Mouse (Mus musculus) heart, adult 2 months (tissue): Measurements from ENCODE around the gene Cldn3. TPM values are rescaled to one million over a fixed set of nuclear protein-coding genes. Genes with fewer than 3 reads are reported as not detected.

Source experiments
- DNase-seq, 2 experiments: peaks; one replicate each; pipeline ENCODE4 v3.0.0; 2021
- H3K27ac ChIP-seq: fragments of 200-600 bp; 2 replicates; pipeline ENCODE4 v1.8.1; 2022
- H3K27me3 ChIP-seq: fragments of 200-500 bp; 2 replicates; pipeline ENCODE4 v1.6.1; 2012; ENCODE audit warnings: mild to moderate bottlenecking, low read length, inconsistent platforms, mixed read lengths; ENCODE audit not compliant: control insufficient read depth, insufficient read depth
- H3K36me3 ChIP-seq: fragments of 200-500 bp; 2 replicates; pipeline ENCODE4 v1.6.1; 2012; ENCODE audit warnings: low read length, inconsistent platforms; ENCODE audit not compliant: control insufficient read depth, insufficient read depth
- H3K4me1 ChIP-seq: fragments of 200-500 bp; 2 replicates; pipeline ENCODE4 v1.6.1; 2011; ENCODE audit warnings: low read length; ENCODE audit not compliant: control insufficient read depth, insufficient read depth
- H3K4me3 ChIP-seq: fragments of 200-600 bp; 2 replicates; pipeline ENCODE4 v1.8.1; 2022
- H3K79me2 ChIP-seq: fragments of 200-500 bp; replicated peaks from 2 replicates; pipeline ENCODE4 v1.6.1; 2012; ENCODE audit warnings: mild to moderate bottlenecking, inconsistent platforms, low read length, moderate library complexity, mixed read lengths; ENCODE audit not compliant: control insufficient read depth, insufficient read depth
- H3K9ac ChIP-seq: fragments of 200-500 bp; 2 replicates; pipeline ENCODE4 v1.6.1; 2012; ENCODE audit warnings: low read depth, mild to moderate bottlenecking, control low read depth, inconsistent platforms, low read length, mixed read lengths
- CTCF ChIP-seq: fragments of 200-600 bp; IDR thresholded peaks from 2 replicates; pipeline ENCODE4 v1.8.1; 2022; ENCODE audit warnings: antibody characterized with exemption, mild to moderate bottlenecking, moderate library complexity
- EP300 ChIP-seq: fragments of 200-500 bp; IDR thresholded peaks from 2 replicates; pipeline ENCODE4 v1.6.1; 2011; ENCODE audit warnings: low read depth, low read length, control low read depth; ENCODE audit not compliant: insufficient read depth
- POLR2A ChIP-seq: fragments of 200-500 bp; IDR thresholded peaks from 2 replicates; pipeline ENCODE4 v1.6.1; 2011; ENCODE audit warnings: mild to moderate bottlenecking, low read depth, low read length, control low read depth; ENCODE audit not compliant: insufficient read depth
- WGBS: fragments of 180-500 bp; shearing (Covaris S2); methylation state at CpG from one replicate; pipeline ENCODE4 v1.1.7; 2018; 5-methylcytosine and 5-hydroxymethylcytosine counted together
- intact Hi-C: fragments of 180-260 bp; cut with DNase I; formaldehyde crosslinking; loops from one replicate; pipeline ENCODE4 v1.15.1; 2025
- polyA plus RNA-seq: library from polyadenylated mRNA; depleted of rRNA; stranded (reverse); fragments of >200 nt; gene quantifications from 2 replicates; pipeline ENCODE4 v1.2.3, GENCODE M21; 2012
- total RNA-seq, 2 experiments: library from RNA; stranded (reverse); gene quantifications; 2 replicates each; pipeline ENCODE4 v1.2.3; 2021

Gene Cldn3
- total and polyA plus RNA-seq, 3 experiments = 0.26 to 6.8 TPM; not detected in 1

GRCm38 (mm10) chr5:135008671-135009589 lies 22.9 kb downstream of the Cldn3 start, which contains the start of gene Abhd11:
Gene Abhd11, plus strand, starts transcription at chr5:135009152.
- peak within 1 kb of the TSS; percentile 83 for H3K9ac ChIP-seq
- 0 out of 2 replicates have a peak, but pooled peaks have one; percentile 8 for TF ChIP-seq CTCF
- TF ChIP-seq EP300 = peak; percentile 70
- TF ChIP-seq POLR2A = peak; percentile 93
- DNase-seq = peak; percentile 96 to 99
- intact Hi-C loops = no loop called here
- H3K4me3 ChIP-seq = peak within 1 kb of the TSS; percentile 66
- WGBS = under 1% methylated on average over 52 of the region's 52 CpGs
- peaks cover 4% of the 10 kb centered on the region for H3K4me1 ChIP-seq
- H3K36me3 ChIP-seq = no peaks in the 10 kb centered on the region
- peak within 1 kb of the TSS; percentile 100 for H3K27ac ChIP-seq
- H3K27me3 ChIP-seq = no peaks in the 10 kb centered on the region
- H3K79me2 ChIP-seq = no peaks in the 10 kb centered on the region

GRCm38 (mm10) chr5:135009590-135010319 lies 23.7 kb downstream of the Cldn3 start:
- Histone ChIP-seq H3K36me3 (no peaks in the 10 kb centered on the region), H3K27me3 (no peaks in the 10 kb centered on the region), H3K9ac (peak overlapping the region; percentile 71), H3K79me2 (no peaks in the 10 kb centered on the region), H3K4me1 (peaks cover 4% of the 10 kb centered on the region), H3K27ac (peak overlapping the region; percentile 100), H3K4me3 (peak overlapping the region; percentile 66)
- TF ChIP-seq EP300 (no peak), CTCF (no peak)
- DNase-seq = peak; percentile 92 to 93
- WGBS = under 1% methylated on average over 37 of the region's 37 CpGs
- intact Hi-C loops = loop anchor here (5.0 kb wide), 1 partner anchor 178 kb away; the partner anchor contains the start of gene Baz1b

- intact Hi-C loops = loop anchor here (5.0 kb wide), 1 partner anchor 177 kb away; the partner anchor contains the start of gene Baz1b
- Histone ChIP-seq H3K4me1 (peaks cover 4% of the 10 kb centered on the region), H3K9ac (no peak overlapping the region), H3K27me3 (no peaks in the 10 kb centered on the region), H3K79me2 (no peaks in the 10 kb centered on the region), H3K4me3 (peak overlapping the region; percentile 66), H3K36me3 (no peaks in the 10 kb centered on the region), H3K27ac (peak overlapping the region; percentile 100)
- WGBS = 58% methylated on average over 7 of the region's 7 CpGs
- TF ChIP-seq POLR2A (no peak), CTCF (no peak), EP300 (no peak)
- DNase-seq = no peak
These were observed 24.3 kb downstream of the Cldn3 start for GRCm38 (mm10) chr5:135010320-135010709.

GRCm38 (mm10) chr5:135010841-135011743 lies 25.1 kb downstream of the Cldn3 start:
- H3K36me3 ChIP-seq = no peaks in the 10 kb centered on the region
- H3K9ac ChIP-seq = no peak overlapping the region
- WGBS = 90% methylated on average over 25 of the region's 25 CpGs
- DNase-seq = no peak
- no peaks in the 10 kb centered on the region for H3K27me3 ChIP-seq
- H3K27ac ChIP-seq = no peak overlapping the region
- intact Hi-C loops = loop anchor here (5.0 kb wide), 1 partner anchor 176 kb away; the partner anchor contains the start of gene Baz1b
- no peaks in the 10 kb centered on the region for H3K79me2 ChIP-seq
- no peak for TF ChIP-seq EP300
- TF ChIP-seq POLR2A = no peak
- TF ChIP-seq CTCF = no peak
- H3K4me1 ChIP-seq = peaks cover 4% of the 10 kb centered on the region
- H3K4me3 ChIP-seq = no peak overlapping the region

- H3K27ac ChIP-seq = no peak overlapping the region
- no peaks in the 10 kb centered on the region for H3K79me2 ChIP-seq
- DNase-seq = no peak
- TF ChIP-seq CTCF = no peak
- no peak for TF ChIP-seq POLR2A
- no peak for TF ChIP-seq EP300
- WGBS = 51% methylated on average over 26 of the region's 26 CpGs
- intact Hi-C loops = loop anchor here (5.0 kb wide), 1 partner anchor 175 kb away; the partner anchor contains the start of gene Baz1b
- H3K4me3 ChIP-seq = no peak overlapping the region
- no peaks in the 10 kb centered on the region for H3K36me3 ChIP-seq
- peak overlapping the region; percentile 15; the same call in 1 of the 2 replicates for H3K9ac ChIP-seq
- peaks cover 4% of the 10 kb centered on the region for H3K4me1 ChIP-seq
- H3K27me3 ChIP-seq = no peaks in the 10 kb centered on the region
These were observed 26.0 kb downstream of the Cldn3 start for GRCm38 (mm10) chr5:135011809-135012613.
